Mouse (Mus musculus) gastrocnemius, adult 8-10 months (tissue): Measurements from ENCODE around the gene Lrrc45. TPM values are rescaled to one million over a fixed set of nuclear protein-coding genes. Genes with fewer than 3 reads are reported as not detected.
"Not testable (repeated sequence)": the region's sequence is repeated elsewhere in the genome, so short reads cannot be mapped to it uniquely, and the experiment has no call there.

ENCODE experiments used
- DNase-seq, 2 experiments: peaks; one replicate each; pipeline ENCODE4 v3.0.0; 2022; ENCODE audit warnings: low spot score in 2 of 2
- total RNA-seq, 4 experiments: library from RNA; stranded (reverse); gene quantifications; 2 replicates each; pipeline ENCODE4 v1.2.4; 2022

The Lrrc45 gene
- total RNA-seq, 4 experiments from 2014 or later = 1.8 to 4.4 (median 2.9) TPM

DNA sequence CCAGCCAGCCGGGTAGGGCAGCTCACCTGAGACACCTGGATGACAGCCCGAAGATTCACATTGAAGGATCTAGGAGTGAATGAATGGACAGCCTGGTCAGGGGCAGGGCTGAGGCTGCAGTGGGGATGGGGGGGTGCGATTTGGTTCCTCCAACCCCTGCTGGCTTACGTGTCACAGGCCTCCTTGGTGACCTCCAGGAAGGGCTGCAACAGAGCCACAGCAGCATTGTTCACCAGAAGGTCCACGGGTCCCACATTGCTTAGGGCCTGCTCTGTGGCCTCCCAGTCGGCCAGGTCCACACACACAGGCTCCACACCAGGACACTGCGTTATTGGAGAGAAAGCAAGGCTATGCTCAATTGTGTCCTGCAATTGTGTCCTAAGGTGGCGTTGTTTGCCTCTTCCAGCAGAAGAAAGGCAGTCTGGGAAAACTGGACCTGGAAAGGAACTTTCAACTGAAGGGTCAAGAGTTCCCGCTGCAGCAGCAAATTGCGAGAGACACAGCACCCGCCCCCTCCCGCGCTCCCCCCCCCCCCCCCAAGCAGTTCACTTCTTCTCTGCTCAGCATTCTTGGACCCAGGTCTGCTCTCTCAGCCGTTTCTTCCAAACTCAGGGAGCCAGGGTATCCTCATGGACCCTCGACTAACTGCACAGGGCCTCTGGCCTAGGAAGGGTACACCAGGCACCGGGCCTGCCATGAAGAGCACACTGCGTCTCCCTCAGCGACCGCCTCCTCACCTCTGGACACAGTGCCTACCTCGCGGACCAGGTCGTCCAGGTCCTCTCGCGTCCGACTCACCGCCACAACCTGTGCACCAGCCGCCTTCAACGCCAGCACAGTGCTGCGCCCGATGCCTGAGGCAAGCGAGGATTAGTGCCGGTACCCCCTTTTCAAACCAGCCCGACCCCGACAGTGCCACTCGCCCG, 12.8 kb downstream of the Lrrc45 start:
- DNase-seq = no peak

DNA sequence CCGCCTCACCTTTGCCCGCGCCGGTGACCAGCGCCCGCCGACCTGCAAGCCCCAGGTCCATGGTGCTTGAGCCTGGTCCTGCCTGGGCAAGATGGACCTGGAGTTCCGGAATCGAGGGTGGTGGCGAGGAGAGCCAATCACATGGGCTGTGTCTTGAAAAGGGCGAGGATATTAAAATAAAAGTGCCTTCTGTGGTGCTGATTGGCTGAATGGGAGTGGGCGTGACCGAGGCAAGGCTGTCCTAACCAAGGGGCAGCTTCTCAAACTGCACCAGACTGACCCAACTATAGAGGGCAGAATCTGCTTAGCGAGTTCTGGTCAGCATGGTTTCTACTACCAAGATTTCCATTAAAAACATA, 13.4 kb downstream of the Lrrc45 start, which contains the start of gene Dcxr:
Gene Dcxr, minus strand, starts transcription at position 113 of the 359 bp plus-strand sequence.
- peak; percentile 87 for DNase-seq

DNA sequence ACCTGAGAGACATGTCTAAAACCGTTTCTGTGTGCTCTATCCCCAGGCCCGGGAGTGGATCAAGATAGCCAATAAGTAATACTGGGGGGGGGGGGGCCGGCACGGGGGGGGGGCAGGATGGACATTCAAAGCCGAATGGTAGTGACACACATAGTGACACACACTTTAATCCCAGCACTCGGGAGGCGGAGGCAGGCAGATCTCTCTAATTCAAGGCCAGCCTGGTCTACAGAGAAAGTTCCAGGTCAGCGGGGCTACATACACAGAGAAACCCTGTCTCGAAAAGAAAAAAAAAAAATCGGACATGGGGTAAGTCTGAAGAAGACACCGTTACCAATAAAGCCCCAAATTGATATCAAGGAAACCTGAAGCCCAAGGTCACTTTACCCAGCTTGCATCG, 13.8 kb downstream of the Lrrc45 start:
- no peak for DNase-seq

DNA sequence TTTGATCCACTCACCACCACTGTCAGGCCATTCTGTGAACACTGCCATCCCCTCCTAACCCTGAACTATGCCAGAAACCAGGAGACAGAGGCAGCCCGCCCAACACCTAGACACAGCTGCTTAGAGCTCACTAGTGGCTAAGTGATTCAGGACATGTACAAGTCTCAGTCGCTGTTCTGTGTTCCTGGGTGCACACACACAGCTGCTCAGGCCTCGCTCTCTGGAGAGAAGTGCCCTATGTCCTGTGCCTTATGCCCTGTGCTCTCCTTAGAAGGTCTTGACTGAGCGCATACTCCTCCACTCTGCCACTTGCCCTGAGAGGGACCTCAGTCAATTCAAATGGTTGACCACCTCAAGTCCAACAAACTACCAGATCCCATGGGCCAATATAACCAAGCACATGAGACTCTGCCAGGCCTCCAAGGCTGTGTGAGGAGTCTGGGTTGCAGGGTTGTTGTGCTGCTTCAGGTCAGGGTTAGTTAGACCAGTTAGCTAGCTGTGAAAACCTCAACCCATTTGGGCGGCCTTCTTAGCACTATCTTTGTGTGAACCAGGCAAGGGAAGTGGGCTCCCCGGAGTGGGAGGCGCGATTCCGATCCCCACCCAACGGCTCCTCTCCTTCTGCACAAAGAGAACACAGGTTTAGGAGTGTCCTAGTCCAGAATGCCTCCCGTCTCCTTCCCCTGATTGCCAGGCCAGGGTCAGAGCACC, 15.0 kb downstream of the Lrrc45 start:
- no peak for DNase-seq

DNA sequence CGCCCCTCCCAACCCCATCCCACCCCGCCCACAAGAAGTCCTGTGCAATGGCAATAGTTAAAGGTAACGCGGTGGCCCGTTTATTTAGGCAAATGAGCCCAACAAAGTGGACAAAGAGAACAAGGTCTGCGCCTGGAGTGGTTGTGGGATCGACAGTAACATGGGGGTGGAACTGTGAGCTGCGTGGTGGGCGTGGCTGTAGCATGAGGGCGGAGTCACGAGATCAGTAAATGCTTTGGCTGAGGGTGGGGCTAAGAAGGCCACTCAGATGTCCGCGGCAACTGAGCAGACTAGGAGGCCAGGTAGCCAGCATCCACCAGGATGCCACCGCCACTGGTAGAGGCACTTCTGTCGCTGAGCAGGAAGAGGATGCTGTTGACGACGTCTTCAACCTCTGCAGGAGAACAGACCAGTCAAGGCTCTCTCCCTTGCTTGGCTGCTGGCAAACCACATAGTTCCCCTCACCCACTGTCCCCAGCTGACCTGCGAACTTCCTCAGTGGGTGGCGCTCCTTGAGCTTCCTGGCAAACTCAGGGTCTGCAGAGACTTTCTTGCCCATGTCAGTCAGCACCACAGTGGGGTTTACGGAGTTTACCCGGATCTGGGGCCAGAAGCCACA, 15.8 kb downstream of the Lrrc45 start:
- DNase-seq = peak in 1 of 2 experiments; percentile 14

DNA sequence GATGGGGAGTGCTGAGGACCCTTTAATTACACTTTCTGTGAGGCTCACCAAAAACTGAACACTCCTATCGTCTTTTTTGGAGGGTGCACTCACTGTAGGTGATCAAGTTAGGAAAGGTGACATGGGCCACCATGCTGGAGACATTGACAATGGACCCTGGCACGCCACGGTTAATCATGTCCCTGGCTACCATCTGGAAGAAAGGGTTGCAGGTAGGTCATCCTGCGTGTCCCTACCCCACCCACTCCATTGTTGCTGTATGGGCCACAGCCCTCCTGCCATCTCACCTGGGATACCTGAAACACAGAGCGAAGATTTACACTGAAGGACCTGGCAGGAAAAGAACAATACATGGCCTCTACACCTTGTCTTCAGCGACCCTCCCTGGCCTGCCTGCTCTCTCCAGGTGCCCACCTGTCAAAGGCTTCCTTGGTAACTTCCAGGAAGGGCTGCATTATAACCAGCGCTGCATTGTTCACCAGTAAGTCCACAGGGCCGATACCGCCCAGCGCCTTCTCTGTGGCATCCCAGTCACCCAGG, 16.7 kb downstream of the Lrrc45 start:
- peak in 1 of 2 experiments; percentile 1 for DNase-seq

DNA sequence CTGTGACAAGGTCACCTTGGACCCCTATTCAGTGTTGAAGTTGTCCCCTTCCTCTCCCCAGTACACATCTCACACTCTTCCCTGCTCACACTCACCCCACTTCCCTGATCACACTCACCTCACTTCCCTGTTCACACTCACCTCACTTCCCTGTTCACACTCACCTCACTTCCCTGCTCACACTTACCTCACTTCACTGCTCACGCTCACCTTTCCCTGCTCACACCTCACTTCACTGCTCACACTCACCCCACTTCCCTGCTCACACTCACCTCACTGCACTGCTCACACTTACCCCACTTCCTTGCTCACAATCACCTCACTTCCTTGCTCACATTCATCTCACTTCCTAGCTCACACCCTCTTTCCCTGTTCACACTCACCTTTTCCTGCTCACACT, 17.7 kb downstream of the Lrrc45 start:
- DNase-seq = no peak

DNA sequence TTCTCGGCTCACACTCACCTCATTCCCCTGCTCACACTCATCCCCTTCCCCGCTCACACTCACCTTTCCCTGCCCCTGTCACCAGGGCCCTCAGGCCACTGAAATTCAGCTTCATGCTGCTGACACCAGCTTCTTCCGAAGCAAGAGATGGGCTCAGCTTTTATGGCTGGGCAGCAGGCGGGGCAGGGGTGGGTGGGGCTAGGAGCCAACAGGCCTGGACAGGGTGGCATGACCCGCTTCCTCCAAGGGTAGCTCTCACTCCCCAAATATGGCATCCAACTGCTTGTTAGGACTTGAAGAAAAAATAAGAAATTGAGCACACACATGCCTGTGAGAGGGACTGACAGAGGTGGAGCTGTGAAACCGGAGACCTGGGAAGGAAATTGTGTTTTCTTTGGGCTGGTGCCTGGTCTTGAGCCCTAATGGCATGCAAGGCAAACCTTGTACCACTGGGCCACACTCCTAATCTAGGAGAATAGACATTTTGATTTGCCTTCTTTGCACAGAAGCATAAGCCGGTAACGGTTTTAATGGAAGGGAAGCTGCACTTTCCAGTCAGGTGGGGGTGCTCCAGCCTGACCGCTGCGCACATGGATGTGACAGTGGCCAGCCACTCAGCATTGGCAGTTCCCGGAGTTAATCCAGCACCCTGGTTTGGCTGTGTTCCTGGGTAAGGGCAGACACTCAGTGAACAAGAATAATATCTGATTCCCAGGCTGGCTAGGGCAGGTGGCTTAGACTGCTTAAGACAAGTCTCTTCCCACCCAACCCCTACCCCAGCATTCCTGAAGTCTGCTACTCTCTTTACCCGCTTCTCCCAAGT, 18.3 kb downstream of the Lrrc45 start, which contains the start of gene Cbr2:
Gene Cbr2, minus strand, starts transcription at position 257 of the 823 bp plus-strand sequence.
- DNase-seq = no peak

DNA sequence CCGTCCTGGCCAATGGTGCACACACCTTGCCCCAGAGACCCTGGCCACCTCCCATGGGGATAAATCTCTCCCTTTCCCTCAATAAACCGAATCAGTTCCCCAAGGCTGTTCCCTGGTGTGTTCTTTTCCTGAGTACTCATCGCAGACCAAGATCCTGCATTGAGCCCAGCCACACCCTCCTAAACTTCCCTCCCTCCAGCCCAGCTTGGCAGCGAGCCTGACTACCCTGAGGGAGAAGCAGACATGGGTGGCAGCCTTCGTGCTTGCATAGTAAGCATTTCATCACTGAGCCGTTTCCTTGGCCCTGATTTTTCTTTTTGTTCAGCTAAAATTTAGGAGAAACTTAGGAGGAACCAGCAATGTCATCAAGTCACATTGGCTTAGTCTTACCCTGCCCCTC, 19.8 kb downstream of the Lrrc45 start:
- DNase-seq = no peak

DNA sequence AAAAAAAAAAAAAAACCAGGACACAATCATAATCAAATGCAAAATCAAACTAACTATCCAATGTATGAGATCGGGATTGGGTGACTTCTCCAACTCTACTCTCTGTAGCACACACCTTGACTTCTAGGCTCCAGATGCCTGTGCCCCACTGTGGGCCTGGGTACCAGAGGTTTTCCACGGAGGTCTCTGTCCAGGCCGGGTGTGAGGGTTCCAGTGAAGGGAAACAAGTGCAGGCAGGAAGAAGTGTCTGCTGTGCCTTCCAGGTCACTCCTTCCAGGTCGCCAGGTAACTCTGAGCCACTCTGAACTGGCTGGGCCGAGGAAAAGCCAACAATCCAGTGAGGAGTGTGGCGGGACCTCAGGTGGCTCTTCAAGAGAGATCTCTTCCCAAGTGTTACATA, 22.7 kb downstream of the Lrrc45 start:
- DNase-seq = no peak

DNA sequence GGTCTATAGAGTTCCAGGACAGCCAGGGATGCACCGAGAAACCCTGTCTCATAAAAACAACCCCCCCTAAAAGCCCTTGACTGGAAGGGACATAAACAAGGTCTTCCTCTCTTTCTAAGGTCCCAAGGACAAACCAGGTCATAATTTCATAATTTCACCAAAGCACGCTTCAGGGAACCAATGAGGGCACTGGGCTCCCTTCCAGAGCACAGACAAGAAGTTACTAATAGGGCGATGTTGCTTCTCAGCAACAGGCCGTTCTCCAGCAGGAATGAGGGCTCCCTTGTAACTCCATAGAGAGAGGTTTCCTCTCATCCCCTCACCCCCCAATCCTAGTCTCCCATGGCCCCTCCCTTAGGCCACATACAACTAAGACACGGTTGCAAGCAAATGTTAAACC, 27.3 kb downstream of the Lrrc45 start:
- DNase-seq = no peak

DNA sequence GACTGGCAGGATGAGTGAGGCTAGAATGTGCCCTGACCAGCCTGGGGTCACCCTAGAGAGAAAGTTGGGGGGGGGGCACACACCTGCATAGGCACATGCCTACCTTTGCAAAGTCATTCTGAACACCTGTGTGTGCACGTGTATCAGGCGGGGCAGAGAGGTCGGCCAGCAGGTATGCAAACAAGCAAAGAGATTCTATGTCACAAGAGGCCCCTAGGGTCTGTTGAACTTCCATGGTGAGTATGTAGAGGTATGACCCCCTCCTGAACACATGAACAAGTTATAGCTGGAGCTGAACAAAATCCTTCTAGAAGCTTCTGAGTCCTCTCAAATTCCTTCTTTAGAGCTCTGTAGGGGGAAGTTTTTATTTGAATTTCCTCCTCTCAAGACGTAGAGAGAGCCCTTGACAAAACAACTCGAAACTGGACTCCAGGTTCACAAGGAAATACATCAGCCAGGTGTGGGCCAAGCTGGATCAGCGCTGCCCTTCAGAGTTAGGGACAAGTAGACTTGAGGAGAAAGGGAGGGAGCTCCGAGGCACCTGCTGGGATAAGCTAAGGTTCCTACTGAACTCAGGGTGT, 30.5 kb downstream of the Lrrc45 start:
- DNase-seq = no peak

DNA sequence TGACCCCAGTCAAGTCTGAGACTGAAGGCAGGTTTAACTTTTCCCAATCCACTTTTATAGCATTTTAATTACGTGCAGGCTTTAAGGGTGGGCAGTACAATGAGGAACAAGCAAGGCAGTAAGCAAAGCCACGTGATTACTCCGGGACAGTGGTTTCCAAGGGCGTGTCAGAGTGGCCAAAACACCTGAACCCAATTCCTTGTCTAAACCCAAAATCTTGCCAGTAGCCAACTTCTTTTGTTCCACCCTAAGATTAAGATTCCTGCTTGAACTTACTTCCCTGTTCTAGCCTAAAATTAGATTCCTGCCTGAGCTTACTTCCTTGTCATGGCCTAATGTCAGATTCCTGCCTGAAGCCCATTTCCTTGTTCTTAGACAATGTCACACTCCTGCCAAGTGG, 34.2 kb downstream of the Lrrc45 start:
- DNase-seq = no peak

DNA sequence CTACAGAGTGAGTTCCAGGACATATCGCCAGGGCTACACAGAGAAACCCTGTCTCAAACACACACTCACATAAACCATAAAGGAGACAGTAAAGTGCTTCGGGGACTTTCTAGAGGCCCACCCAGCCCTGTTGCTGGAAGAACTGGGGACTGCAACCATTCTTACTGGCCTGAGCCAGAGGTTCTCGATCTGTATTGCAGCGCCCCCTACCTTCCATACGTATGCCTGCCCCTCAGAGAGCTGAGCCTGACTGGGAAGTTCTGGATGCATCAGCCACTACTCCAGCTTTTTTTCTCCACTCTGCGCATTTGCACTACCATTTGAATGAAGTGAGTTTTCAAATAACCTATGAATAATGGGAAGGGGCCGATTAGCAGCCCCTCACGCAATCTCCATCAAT, 35.7 kb downstream of the Lrrc45 start:
- no peak for DNase-seq

DNA sequence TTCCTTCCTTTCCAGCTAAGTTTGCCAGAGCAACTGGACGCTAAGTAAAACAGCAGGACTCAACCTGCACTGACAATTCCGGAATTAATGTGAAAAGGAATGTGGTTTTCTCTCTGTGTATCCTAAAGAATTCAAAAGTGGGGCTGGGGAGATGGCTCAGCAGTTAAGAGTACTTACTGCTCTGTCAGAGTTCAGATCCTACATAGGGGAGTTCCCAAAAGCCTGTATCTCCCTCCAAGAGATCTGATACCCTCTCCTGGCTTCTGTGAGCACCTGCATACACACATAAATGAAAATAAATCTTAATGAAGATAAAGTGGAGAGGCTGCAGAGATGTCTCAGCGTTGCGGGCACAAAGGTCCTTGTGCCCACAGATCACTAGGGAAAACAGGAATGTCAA, 37.9 kb downstream of the Lrrc45 start:
- DNase-seq = no peak

DNA sequence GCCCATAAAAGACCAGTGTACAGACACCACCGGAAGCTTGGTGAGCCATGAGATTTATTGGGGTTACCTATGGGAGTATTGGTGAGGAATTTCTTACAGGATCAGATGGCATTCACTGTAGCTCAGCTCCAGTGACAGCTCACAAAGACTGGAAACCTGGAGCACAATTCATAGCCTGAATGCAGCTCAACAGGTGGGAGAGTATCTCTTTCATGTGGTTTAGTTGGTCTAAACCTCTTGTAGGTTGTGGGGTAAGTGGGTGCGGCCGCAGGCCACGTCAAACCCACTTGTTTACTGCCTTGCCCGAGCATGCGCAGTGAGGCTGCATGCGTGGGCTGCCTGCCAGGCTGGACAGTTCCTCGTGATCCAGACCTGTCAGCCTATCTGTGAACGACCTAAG, 46.5 kb downstream of the Lrrc45 start:
- DNase-seq = no peak

DNA sequence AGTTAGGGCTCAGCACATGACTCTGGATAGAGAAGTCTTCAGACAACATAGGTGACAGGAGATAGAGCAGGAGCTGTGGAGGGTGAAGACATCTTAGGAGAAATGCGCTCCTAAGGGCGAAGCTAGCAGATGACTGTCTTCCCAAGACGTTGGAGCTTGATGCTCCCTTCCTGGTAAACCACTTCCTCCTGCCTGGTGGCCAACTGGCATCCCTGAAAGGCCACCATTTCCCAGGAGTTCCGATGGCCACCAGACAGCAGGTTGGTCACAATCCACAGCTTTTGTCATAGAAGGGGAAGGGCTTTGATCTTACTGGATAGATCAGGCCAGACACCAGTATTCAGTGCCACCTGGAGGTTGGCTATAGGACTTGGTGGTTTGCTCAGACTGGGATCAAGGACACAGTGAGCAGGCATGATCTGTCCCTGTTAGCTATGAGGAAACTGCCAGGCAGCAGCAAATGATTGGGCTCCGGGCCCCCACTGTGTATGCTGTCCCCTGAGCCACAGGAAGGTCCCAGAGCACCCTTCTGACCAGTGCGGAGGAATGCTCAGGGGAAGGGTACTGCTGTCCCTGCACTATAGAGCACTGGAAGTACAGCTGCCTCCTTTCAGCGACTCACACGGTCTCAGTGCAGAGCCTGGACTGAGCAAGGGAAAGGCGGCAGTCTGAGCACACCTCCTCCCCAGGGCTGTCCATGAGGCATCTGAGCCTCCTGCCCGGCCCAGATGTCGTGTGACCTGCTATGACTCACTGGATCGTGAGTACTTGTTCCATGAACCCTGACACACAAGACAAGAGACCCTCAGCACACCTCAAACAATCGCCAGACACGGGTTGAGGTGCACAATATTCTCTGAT, 48.3 kb downstream of the Lrrc45 start:
- no peak for DNase-seq

DNA sequence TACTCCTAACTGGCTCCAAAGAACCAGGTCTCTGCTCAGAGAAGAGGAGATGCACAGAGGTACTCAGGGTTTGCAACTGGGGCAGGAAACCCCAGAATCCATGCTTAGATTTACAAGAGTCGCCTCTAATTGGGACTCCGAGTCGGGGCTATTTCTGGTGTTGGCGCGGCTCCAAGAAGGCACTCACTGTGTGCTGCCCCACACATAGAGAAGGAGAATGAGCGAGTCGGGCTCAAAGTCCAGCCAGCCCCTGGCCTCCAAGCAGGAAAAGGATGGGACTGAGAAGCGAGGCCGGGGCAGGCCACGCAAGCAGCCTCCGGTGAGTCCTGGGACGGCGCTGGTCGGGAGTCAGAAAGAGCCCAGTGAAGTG, 48.9 kb downstream of the Lrrc45 start, which contains the start of gene Hmga1b:
Gene Hmga1b, plus strand, starts transcription at position 123 of the 370 bp plus-strand sequence.
- not testable (repeated sequence) for DNase-seq
